In the genomic region with DNA sequence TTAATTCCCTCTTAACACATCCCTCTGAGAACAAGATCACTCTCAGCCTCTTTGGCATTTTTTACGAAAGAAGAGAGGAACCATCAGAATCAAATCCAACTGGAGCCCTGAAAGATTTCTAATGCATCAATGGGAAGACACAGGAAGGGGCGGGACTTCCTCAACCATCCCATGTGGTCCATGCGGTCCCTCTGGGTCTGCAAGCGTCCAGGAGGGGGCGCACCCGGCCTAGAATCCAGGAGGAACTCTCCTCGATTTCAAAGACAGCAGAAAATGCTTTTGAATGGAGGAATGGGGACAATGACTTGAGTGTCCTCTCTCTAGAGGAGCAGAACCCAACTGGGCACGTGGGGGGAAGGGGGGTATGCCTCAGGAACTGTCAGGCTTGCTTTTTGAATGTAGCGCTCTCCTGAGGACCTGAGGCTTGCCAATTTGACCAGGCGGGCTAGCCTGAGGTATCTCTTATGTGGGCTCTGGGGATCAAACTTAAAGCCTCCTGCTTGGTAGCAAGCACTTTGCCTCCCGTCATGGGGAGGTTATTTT, we compare ENCODE assay signal across 8 mouse cellular contexts.
A peak's percentile ranks its signal among the peaks of the same experiment; 100 is the strongest.
DNase-seq lines count a peak whose midpoint lies in the region; ATAC-seq lines count a peak whose summit lies in the region.

No protein-coding gene starts in this region.

- H3K27me3 ChIP-seq in stomach, embryonic 16.5 days (ENCODE audit: control insufficient read depth, insufficient read depth, low read length) = no peaks in the 10 kb centered on the region

- no peak overlapping the region for H3K27ac ChIP-seq in stomach, embryonic 16.5 days (ENCODE audit: low read length)

- no peak overlapping the region for H3K4me2 ChIP-seq in stomach, embryonic 16.5 days (ENCODE audit: low read depth, low read length)

- H3K4me3 ChIP-seq in stomach, embryonic 16.5 days (replicated peaks; ENCODE audit: low read length) = no peak overlapping the region

- 30% methylated on average over 11 of the region's 11 CpGs for WGBS in stomach, embryonic 16.5 days

- no peak for ATAC-seq in CD4-positive, CD25-positive, alpha-beta regulatory T cell, adult 4 months
- peak; percentile 91 for ATAC-seq in common myeloid progenitor, adult 5-6 weeks (replicated peaks; ENCODE audit: low read depth, poor library complexity, severe bottlenecking)
- peak; percentile 38; the same call in 1 of the 2 replicates for ATAC-seq in stomach, embryonic 16.5 days (ENCODE audit: insufficient read depth, low FRiP score)

- H3K9ac ChIP-seq in stomach, embryonic 16.5 days (ENCODE audit: low read length) = no peak overlapping the region

- no peaks in the 10 kb centered on the region for H3K36me3 ChIP-seq in stomach, embryonic 16.5 days (ENCODE audit: control insufficient read depth, insufficient read depth, low read length)

- H3K4me1 ChIP-seq in stomach, embryonic 16.5 days (ENCODE audit: control insufficient read depth, insufficient read depth, low read length) = no peaks in the 10 kb centered on the region

- DNase-seq in CD4-positive, CD25-positive, alpha-beta regulatory T cell, adult 2 months (ENCODE audit: low read depth, low spot score) = peak; percentile 77
- DNase-seq in gastrocnemius, postnatal 25 days = peak; percentile 71
- DNase-seq in kidney, adult 18-20 months = peak; percentile 86
- DNase-seq in left cerebral cortex, postnatal 4 days = peak; percentile 94
- peak; percentile 81 for DNase-seq in naive thymus-derived CD4-positive, alpha-beta T cell, adult 2 months (ENCODE audit: low read depth)

- intact Hi-C loops in left cerebral cortex, postnatal 4 days (cut with DNase I) = loop anchor here (10.0 kb wide), 1 partner anchor 83 kb away; no protein-coding TSS in a partner anchor

- peaks cover 4% of the 10 kb centered on the region; the same call in 1 of the 2 replicates for H3K9me3 ChIP-seq in stomach, embryonic 16.5 days (replicated peaks; ENCODE audit: control insufficient read depth, low read length)
